Mouse (Mus musculus): ENCODE data around the gene 4930447C04Rik.

4930447C04Rik gene

GRCm38 (mm10) chr12:72841500-72841899 is 99.1 kb downstream of the 4930447C04Rik start:
- DNase-seq (ENCODE audit: low spot score in 2 of 2), result no peak

GRCm38 (mm10) chr12:72837302-72837701 is 103.3 kb downstream of the 4930447C04Rik start:
- no peak for DNase-seq (ENCODE audit: low spot score in 2 of 2)

- peak in 1 of 2 experiments; percentile 25 for DNase-seq (ENCODE audit: low spot score in 2 of 2)
Measured at GRCm38 (mm10) chr12:72835518-72836015, 105.0 kb downstream of the 4930447C04Rik start.

GRCm38 (mm10) chr12:72834773-72835517 is 105.6 kb downstream of the 4930447C04Rik start:
- DNase-seq (ENCODE audit: low spot score in 2 of 2), result peak in 1 of 2 experiments; percentile 21

- DNase-seq (ENCODE audit: low spot score in 2 of 2), result no peak
Measured at GRCm38 (mm10) chr12:72831711-72832432, 108.7 kb downstream of the 4930447C04Rik start.
